Mouse (Mus musculus) monocyte, adult 2 months (primary cell): ENCODE data around the gene Ssbp3.

Experiments
- DNase-seq, 2 experiments: peaks; one replicate each; pipeline ENCODE4 v3.0.0; 2022; ENCODE audit warnings: low spot score in 2 of 2, low read depth in 1 of 2

Ssbp3 gene

DNA sequence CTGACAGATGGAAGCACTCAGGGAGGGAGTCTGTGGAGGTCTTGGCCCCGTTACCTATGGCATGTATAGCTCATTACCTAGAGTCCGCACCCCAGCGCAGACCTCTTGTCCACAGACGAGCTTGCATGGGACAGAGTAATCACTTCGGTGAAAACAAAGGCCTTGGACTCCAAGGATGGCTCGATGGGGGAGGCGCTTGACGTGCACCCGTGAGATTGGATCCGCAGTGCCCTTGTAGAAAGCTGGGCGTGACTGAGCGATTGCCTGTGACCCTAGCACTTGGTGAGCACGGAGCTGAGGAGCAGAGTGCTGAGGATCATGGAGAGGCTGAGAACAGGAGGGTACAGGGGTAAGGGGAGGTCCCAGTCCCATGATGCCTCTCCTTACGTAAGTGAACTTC is 181.2 kb downstream of the Ssbp3 start:
- no peak for DNase-seq

- no peak for DNase-seq
Observed at GRCm38 (mm10) chr4:107094484-107095187, 184.1 kb downstream of the Ssbp3 start.

DNA sequence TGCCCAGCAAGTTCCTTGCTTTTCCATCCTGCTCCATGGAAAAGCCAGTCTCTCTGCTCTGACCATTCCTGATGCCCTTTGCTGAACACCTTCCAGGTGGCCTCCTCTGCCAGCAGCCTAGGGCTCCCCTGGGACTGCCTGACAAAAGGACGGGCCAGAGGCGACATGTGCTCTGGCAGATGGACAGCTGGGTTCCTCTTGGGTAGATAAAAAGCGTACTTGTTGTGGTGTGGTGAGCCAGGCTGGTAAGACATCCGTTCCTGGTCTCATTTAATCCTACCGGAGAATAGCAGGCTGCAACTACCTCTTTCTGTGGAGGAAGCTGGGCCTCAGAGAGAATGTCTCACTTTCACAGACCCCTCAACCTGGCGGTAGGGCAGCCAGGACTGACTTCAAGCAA is 185.5 kb downstream of the Ssbp3 start:
- no peak for DNase-seq

GRCm38 (mm10) chr4:107096841-107097373 is 186.4 kb downstream of the Ssbp3 start, which contains the start of gene Cdcp2:
Gene Cdcp2 (plus strand): TSS chr4:107096891.
- DNase-seq = no peak

GRCm38 (mm10) chr4:107097871-107098270 is 187.4 kb downstream of the Ssbp3 start:
- no peak for DNase-seq

GRCm38 (mm10) chr4:107098375-107098774 is 187.9 kb downstream of the Ssbp3 start:
- DNase-seq = no peak

DNA sequence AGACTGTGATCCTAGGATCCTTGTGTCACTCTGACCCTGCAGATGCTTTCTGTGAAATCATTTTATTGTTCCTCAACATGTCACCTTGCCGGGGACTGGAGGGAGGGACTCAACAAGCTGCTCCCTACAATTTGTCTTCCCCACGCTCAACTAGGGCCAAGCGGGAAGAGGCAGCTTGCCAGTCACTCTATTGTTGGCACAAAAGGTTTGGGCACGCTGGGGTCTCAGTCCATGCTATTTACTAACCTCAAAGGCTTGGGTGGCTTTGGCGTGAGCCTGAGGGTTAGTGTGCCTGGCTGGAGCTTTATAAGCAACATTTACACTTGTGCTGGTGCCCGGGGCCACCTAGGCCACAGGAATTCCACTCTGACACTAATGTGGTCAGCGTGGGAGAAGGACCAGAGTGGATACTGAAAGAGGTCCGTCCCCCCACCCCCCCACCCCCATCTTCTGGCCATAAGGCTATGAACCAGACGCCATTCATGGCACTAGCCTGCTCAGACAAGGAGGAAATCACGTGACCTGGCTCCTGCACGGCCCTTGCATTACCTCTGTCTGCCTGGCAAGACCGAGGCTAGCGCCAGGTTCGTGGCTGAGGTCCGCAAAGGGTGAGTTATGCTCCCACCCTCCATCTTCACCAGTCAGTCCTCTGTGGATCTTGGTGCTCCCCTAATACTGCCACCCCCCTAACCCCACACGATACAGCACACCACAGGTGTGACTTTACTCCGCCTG is 188.5 kb downstream of the Ssbp3 start:
- DNase-seq = no peak
